Comparison of ENCODE assay signal across 19 mouse cellular contexts in genomic region chr11:74501061-74501460, GRCm38 (mm10).
DNase-seq lines count a peak whose midpoint lies in the region; ATAC-seq lines count a peak whose summit lies in the region.
"Had no signal": no experiment of that assay in that cellular context is flagged by ENCODE, and none has a peak within 500 bp of the region (broad histone marks: within the 10 kb centered on the region; RNA-seq: fewer than 3 reads in every experiment).

No protein-coding gene starts in this region.

- no peaks in the 10 kb centered on the region for H3K36me3 ChIP-seq in kidney, embryonic 15.5 days
- H3K36me3 ChIP-seq in embryonic facial prominence, embryonic 10.5 days (replicated peaks), result no peaks in the 10 kb centered on the region
- H3K36me3 ChIP-seq: heart, embryonic 13.5 days; liver, embryonic 13.5 days had no signal

- no peaks in the 10 kb centered on the region for H3K27me3 ChIP-seq in kidney, embryonic 15.5 days
- no peaks in the 10 kb centered on the region for H3K27me3 ChIP-seq in embryonic facial prominence, embryonic 10.5 days (replicated peaks; ENCODE audit: low read depth, poor library complexity, severe bottlenecking)
- H3K27me3 ChIP-seq: heart, embryonic 13.5 days; liver, embryonic 13.5 days had no signal

- H3K27ac ChIP-seq in kidney, embryonic 15.5 days, result peak overlapping the region; percentile 66
- 0 out of 2 replicates have a peak overlapping the region, but pooled peaks have one; percentile 8 for H3K27ac ChIP-seq in embryonic facial prominence, embryonic 10.5 days (replicated peaks)
- H3K27ac ChIP-seq: heart, embryonic 13.5 days; liver, embryonic 13.5 days; macrophage had no signal

- no peaks in the 10 kb centered on the region for H3K9me3 ChIP-seq in kidney, embryonic 15.5 days (replicated peaks)
- H3K9me3 ChIP-seq in embryonic facial prominence, embryonic 10.5 days, result no peaks in the 10 kb centered on the region
- H3K9me3 ChIP-seq: heart, embryonic 13.5 days; liver, embryonic 13.5 days had no signal

- DNase-seq in heart, adult 11 months, result peak; percentile 88
- no peak for DNase-seq in heart, postnatal 14 days
- DNase-seq in kidney, postnatal 14 days, result no peak
- DNase-seq in Muller cell, postnatal 12 days (ENCODE audit: inconsistent ontology term), result peak; percentile 21
- DNase-seq in embryonic facial prominence, embryonic 10.5 days (ENCODE audit: low spot score), result no peak
- no peak for DNase-seq in MN1 (ENCODE audit: low spot score)
- DNase-seq: cerebellum, adult 8-10 months; forebrain, postnatal 0 days; kidney, adult 8-10 months; liver, embryonic 13.5 days; lung, embryonic 14.5 days; right cerebral cortex, postnatal 25 days; thymus, adult 2 months had no signal

- no peak overlapping the region for H3K4me2 ChIP-seq in kidney, embryonic 15.5 days
- H3K4me2 ChIP-seq: heart, embryonic 13.5 days; liver, embryonic 13.5 days; lung, embryonic 14.5 days; midbrain, embryonic 11.5 days had no signal

- intact Hi-C loops in heart, postnatal 14 days (cut with DNase I), result no loop called here

- no peak overlapping the region for H3K9ac ChIP-seq in kidney, embryonic 15.5 days
- H3K9ac ChIP-seq: forebrain, postnatal 0 days; heart, embryonic 13.5 days; liver, embryonic 13.5 days; lung, embryonic 14.5 days had no signal

- H3K4me1 ChIP-seq in kidney, embryonic 15.5 days, result peaks cover 25% of the 10 kb centered on the region
- peaks cover 26% of the 10 kb centered on the region for H3K4me1 ChIP-seq in embryonic facial prominence, embryonic 10.5 days

- WGBS in kidney, embryonic 15.5 days, result 67% methylated on average over 3 of the region's 3 CpGs
- WGBS in embryonic facial prominence, embryonic 10.5 days, result 77% methylated on average over 3 of the region's 3 CpGs

- H3K4me3 ChIP-seq in kidney, embryonic 15.5 days (replicated peaks), result no peak overlapping the region
- no peak overlapping the region for H3K4me3 ChIP-seq in embryonic facial prominence, embryonic 10.5 days
- H3K4me3 ChIP-seq: heart, embryonic 13.5 days; liver, embryonic 13.5 days had no signal

- no peak for ATAC-seq in kidney, embryonic 15.5 days (replicated peaks; ENCODE audit: low FRiP score)
- ATAC-seq: activated CD4-positive, CD25-positive, alpha-beta regulatory T cell, adult 4 months; forebrain, postnatal 0 days; hindbrain, embryonic 16.5 days had no signal

Comparison
In these comparisons a context has a peak if more than half of its experiments do, and no peak if none do; other contexts are left out.
1. DNase-seq: peak in heart, adult 11 months (single experiment) and Muller cell, postnatal 12 days (single experiment); none in heart, postnatal 14 days (0 of 2), kidney, postnatal 14 days (single experiment), embryonic facial prominence, embryonic 10.5 days (single experiment) and MN1 (single experiment).